Mouse (Mus musculus): Measurements from ENCODE around the gene Pkdrej.
"Not testable (repeated sequence)": the region's sequence is repeated elsewhere in the genome, so short reads cannot be mapped to it uniquely, and the experiment has no call there.

DNA sequence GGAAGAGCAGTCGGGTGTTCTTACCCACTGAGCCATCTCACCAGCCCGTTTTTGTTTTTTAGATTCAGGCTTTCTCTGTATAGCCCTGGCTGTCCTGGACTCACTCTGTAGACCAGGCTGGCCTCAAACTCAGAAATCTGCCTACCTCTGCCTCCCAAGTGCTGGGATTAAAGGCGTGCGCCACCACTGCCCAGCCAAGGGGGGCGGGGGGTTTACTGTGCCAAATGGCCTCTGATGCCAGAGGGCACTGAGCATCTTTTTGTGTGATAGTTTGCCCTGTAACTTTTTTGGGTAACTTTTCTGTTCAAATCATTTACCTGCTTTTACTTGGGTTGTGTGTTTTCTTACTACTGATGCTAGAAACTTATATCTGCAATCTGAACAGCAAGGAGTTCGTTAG is 42.6 kb downstream of the Pkdrej start:
- TF ChIP-seq CTCF (IDR thresholded peaks at IDR 0.05; ENCODE audit: borderline replicate concordance, insufficient read depth, low read depth, low read length); POLR2A (IDR thresholded peaks at IDR 0.05; ENCODE audit: borderline replicate concordance, insufficient read depth, low read length): not testable (repeated sequence)
